Mouse (Mus musculus) liver, embryonic 14.5 days (tissue): ENCODE measurements at regions not wholly inside any gene's neighbourhood (a gene's known extent, or its start where the extent isn't known, plus 50 kb on each side); places are given as distances from the start of the nearest gene placed in this dataset.

Experiments
- CTCF ChIP-seq: IDR thresholded peaks from 2 replicates; pipeline ENCODE4 v1.5.1; 2016; ENCODE audit warnings: antibody characterized with exemption, low read depth, control low read depth
- EP300 ChIP-seq: IDR thresholded peaks from 2 replicates; pipeline ENCODE4 v1.6.1; 2016; ENCODE audit warnings: antibody characterized with exemption, low read depth

DNA sequence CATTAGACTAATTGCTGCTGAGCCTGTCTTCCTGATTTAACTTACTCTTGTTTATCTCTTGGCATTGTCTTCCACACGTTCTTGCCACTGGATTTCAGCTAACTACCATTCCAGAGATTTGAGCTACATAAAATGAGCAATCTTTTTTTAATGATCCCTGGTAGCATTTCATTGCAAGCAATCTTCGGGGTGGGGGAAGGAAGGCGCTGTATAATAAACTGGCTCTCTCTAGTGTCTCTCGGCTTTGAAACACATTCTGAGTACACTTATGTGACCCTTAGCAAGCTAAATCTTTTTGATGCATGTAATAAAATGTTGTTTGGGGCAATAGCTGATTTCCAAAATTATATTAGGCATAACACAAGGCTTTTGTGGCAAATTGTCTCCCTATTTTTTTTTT, 152.2 kb upstream of the Atp5g3 start:
- TF ChIP-seq CTCF (no peak), EP300 (no peak)
